Mouse (Mus musculus): Measurements from ENCODE around the gene Sec14l1.

DNA sequence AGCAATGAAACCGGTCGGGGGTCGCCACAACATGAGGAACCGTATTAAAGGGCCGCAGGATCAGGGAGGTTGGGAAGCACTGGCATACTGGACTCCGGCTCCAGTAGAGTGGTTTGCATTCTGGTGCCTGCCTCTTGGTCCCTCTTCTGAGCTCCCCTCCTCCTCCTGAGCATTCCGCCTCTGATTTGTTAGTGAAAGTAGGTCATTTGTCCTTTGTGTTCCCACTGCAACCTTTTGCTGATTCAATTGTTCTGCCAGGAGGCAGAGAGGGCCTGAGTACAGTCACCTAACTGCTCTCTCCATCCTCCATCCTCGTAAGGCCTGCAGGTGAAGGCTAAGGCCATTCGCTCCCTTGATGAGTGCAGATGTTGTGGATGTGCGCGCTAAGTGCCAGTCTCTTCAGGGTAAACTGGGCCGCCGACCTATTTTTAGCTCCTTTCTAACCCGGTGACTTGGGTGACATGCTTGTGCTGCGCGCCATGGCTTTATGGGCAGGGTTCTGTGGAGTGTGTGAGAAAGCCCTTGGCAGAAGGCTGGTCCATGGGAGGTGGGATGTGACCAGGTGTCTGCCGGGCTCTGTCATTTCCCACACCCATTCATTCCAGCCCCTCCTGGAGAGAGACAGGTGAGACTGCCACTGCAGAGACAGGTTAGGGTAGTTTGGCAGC lies 8.6 kb downstream of the Sec14l1 start:
- TF ChIP-seq CTCF (IDR thresholded peaks at IDR 0.05; ENCODE audit: control insufficient read depth, insufficient read depth, insufficient replicate concordance, low read depth, low read length) (no peak), POLR2A (IDR thresholded peaks at IDR 0.05; ENCODE audit: control insufficient read depth, low read depth, low read length) (no peak)

Data from testis, adult 2 months (tissue).